Mouse (Mus musculus) brain, embryonic 14.5 days (tissue): ENCODE data around the gene Timmdc1.

Experiments
- CTCF ChIP-seq: fragments of 200-500 bp; IDR thresholded peaks from 2 replicates; pipeline ENCODE4 v1.5.1; 2012; ENCODE audit warnings: inconsistent platforms, mild to moderate bottlenecking, moderate library complexity, borderline replicate concordance; ENCODE audit not compliant: insufficient read depth, insufficient read length; ENCODE audit errors: extremely low read depth
- POLR2A ChIP-seq: fragments of 200-500 bp; IDR thresholded peaks from 2 replicates; pipeline ENCODE4 v1.6.1; 2012; ENCODE audit warnings: mild to moderate bottlenecking, inconsistent platforms, borderline replicate concordance; ENCODE audit not compliant: poor library complexity, insufficient read depth, insufficient read length, severe bottlenecking; ENCODE audit errors: extremely low read depth

DNA sequence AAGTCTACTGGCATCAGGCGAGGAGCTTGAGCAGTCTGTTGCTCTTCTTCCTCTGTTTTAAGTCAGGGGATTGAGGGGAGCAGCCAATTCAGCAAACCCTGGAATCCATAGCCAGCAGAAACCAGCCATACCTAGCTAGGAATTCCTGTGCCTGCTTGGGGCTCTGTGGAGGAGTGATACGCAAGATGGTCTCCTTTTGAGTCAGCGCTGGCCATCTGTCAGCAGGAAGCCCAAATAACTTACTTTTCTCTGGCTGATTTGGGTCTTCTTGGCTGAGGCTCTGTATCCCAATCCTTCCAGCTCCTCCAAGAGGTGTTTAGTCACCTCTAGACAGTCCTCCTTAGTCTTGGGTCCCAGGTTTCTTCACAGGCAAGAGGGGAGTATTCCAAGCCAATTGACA lies 33.5 kb upstream of the Timmdc1 start:
- TF ChIP-seq CTCF, result no peak
- no peak for TF ChIP-seq POLR2A
